Comparison of ENCODE assay signal across 8 mouse cellular contexts in the genomic region with DNA sequence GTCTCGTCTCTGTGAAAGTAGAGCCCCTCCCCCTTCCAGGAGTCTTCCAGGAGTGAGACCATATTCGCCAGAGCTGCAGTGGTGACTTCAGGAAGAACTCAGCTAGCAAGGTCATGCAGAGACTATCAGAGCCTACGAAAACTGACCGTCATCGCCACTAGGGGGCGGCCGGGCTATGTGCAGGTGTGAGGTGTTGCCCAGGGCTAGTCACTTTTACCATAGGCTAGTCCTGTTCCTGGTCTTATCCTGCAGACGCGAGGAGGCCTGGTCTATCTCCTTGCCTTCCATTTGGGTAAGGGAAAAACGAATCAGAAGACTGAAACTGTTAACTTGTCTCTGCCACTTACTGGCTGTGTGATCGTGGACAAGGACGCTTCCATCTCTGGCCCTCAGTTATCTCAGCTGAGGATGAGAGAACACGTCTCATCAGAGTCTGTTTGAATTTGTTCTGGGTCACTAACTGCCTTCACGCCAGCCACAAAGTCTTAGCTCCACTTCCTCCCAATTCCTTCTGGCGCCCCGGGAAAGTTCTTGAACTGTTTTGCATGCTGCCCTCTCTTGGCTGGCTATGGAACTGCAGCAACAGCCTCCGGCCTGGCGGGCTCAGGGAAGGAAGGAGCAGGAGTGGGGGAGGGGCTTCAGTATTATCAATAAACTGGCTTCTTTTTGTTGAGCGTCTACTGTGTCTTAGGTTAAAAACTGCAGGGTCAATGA. TPM values are rescaled to one million over a fixed set of nuclear protein-coding genes. Genes with fewer than 3 reads are reported as not detected.
DNase-seq lines count a peak whose midpoint lies in the region; ATAC-seq and TF ChIP-seq lines count a peak whose summit lies in the region.

No protein-coding gene starts in this region.

- no peak for TF ChIP-seq POLR2A in bone marrow macrophage, adult 2 months (IDR thresholded peaks at IDR 0.05; ENCODE audit: borderline replicate concordance, low read depth, low read length)
- no peak for TF ChIP-seq POLR2A in embryonic fibroblast, embryonic 13.5 days (IDR thresholded peaks at IDR 0.05; ENCODE audit: low read depth, low read length)
- no peak for TF ChIP-seq POLR2A in olfactory bulb, adult 2 months (IDR thresholded peaks at IDR 0.05; ENCODE audit: insufficient read depth, low read depth, low read length)

- H3K9me3 ChIP-seq in heart, embryonic 14.5 days (ENCODE audit: control insufficient read depth, low read length) = no peaks in the 10 kb centered on the region
- no peaks in the 10 kb centered on the region for H3K9me3 ChIP-seq in liver, embryonic 15.5 days (replicated peaks)

- ATAC-seq in heart, embryonic 14.5 days (ENCODE audit: insufficient number of reproducible peaks, insufficient read depth, low FRiP score, low read depth) = peak; percentile 42; the same call in 1 of the 2 replicates
- ATAC-seq in liver, embryonic 15.5 days (ENCODE audit: insufficient read depth) = peak; percentile 76

- no peaks in the 10 kb centered on the region for H3K36me3 ChIP-seq in heart, embryonic 14.5 days (ENCODE audit: control insufficient read depth, insufficient read depth, low read length)
- no peaks in the 10 kb centered on the region for H3K36me3 ChIP-seq in liver, embryonic 15.5 days (replicated peaks)

- H3K27ac ChIP-seq in bone marrow macrophage, adult 2 months (ENCODE audit: insufficient read depth, low read depth, low read length) = no peak overlapping the region
- H3K27ac ChIP-seq in embryonic fibroblast, embryonic 13.5 days (ENCODE audit: insufficient read depth, low read length) = no peak overlapping the region
- no peak overlapping the region for H3K27ac ChIP-seq in heart, embryonic 14.5 days (replicated peaks in 1 of 2; ENCODE audit: control insufficient read depth in 1 of 2, insufficient read depth in 1 of 2, low read depth in 2 of 2, low read length in 2 of 2)
- peak overlapping the region; percentile 39; the same call in 1 of the 2 replicates for H3K27ac ChIP-seq in liver, embryonic 15.5 days (replicated peaks)
- no peak overlapping the region for H3K27ac ChIP-seq in olfactory bulb, adult 2 months (ENCODE audit: insufficient read depth, low read depth, low read length)

- peak; percentile 87 for TF ChIP-seq CTCF in bone marrow macrophage, adult 2 months (IDR thresholded peaks at IDR 0.05; ENCODE audit: low read depth, low read length)
- TF ChIP-seq CTCF in embryonic fibroblast, embryonic 13.5 days (IDR thresholded peaks at IDR 0.05; ENCODE audit: borderline replicate concordance, insufficient read depth, low read length) = peak; percentile 79
- TF ChIP-seq CTCF in olfactory bulb, adult 2 months (IDR thresholded peaks at IDR 0.05; ENCODE audit: insufficient read depth, low read depth, low read length) = peak; percentile 60; the same call in 1 of the 2 replicates

- H3K4me3 ChIP-seq in bone marrow macrophage, adult 2 months (ENCODE audit: insufficient read depth, low read length) = no peak overlapping the region
- no peak overlapping the region for H3K4me3 ChIP-seq in embryonic fibroblast, embryonic 13.5 days (ENCODE audit: insufficient read depth, low read length)
- H3K4me3 ChIP-seq in heart, embryonic 14.5 days (ENCODE audit: control insufficient read depth in 1 of 2, insufficient read depth in 1 of 2, low read depth in 1 of 2, low read length in 2 of 2) = peak overlapping the region in 1 of 2 experiments; percentile 10; a peak in 1 of 4 replicates
- peak overlapping the region; percentile 40 for H3K4me3 ChIP-seq in liver, embryonic 15.5 days (replicated peaks)
- no peak overlapping the region for H3K4me3 ChIP-seq in olfactory bulb, adult 2 months (ENCODE audit: insufficient read depth, low read depth, low read length)

- H3K9ac ChIP-seq in heart, embryonic 14.5 days (ENCODE audit: low read length) = no peak overlapping the region
- no peak overlapping the region for H3K9ac ChIP-seq in liver, embryonic 15.5 days

- H3K27me3 ChIP-seq in heart, embryonic 14.5 days (ENCODE audit: control insufficient read depth, insufficient read depth, low read length) = 0 out of 2 replicates have a peak, but pooled peaks cover 3% of the 10 kb centered on the region
- H3K27me3 ChIP-seq in liver, embryonic 15.5 days = peaks cover 18% of the 10 kb centered on the region

- peaks cover 8% of the 10 kb centered on the region for H3K4me1 ChIP-seq in bone marrow macrophage, adult 2 months (ENCODE audit: control insufficient read depth, insufficient read depth, low read length)
- H3K4me1 ChIP-seq in embryonic fibroblast, embryonic 13.5 days (ENCODE audit: control insufficient read depth, insufficient read depth, low read length) = no peaks in the 10 kb centered on the region
- peaks cover 0 to 11% of the 10 kb centered on the region in 2 experiments; a peak in 2 of 4 replicates for H3K4me1 ChIP-seq in heart, embryonic 14.5 days (ENCODE audit: control insufficient read depth in 2 of 2, insufficient read depth in 2 of 2, low read length in 2 of 2)
- H3K4me1 ChIP-seq in liver, embryonic 15.5 days (replicated peaks) = peaks cover 26% of the 10 kb centered on the region
- no peaks in the 10 kb centered on the region for H3K4me1 ChIP-seq in olfactory bulb, adult 2 months (ENCODE audit: control insufficient read depth, insufficient read depth, low read length)

- H3K4me2 ChIP-seq in heart, embryonic 14.5 days (ENCODE audit: low read length) = peak overlapping the region; percentile 44
- H3K4me2 ChIP-seq in liver, embryonic 15.5 days = peak overlapping the region; percentile 67

- WGBS in heart, embryonic 14.5 days = 7% methylated on average over 19 of the region's 19 CpGs
- WGBS in liver, embryonic 15.5 days (ENCODE audit: insufficient replicate concordance) = 6% methylated on average over 19 of the region's 19 CpGs
- 9% methylated on average over 19 of the region's 19 CpGs for WGBS in olfactory bulb, adult 2 months

- DNase-seq in CD8-positive naive resting alpha-beta T cell, adult 2 months (ENCODE audit: low read depth in 2 of 2, low spot score in 2 of 2) = peak; percentile 86 to 94
- peak; percentile 82 to 91 for DNase-seq in kidney, postnatal 36 days
- peak; percentile 74 to 80 for DNase-seq in thymus, adult 18-20 months

RNA-seq across cellular contexts. Expression of a gene that starts 53.5 kb away (rescaled TPM):
- 1.6 and 1.9 TPM in 2 replicates for polyA plus RNA-seq in bone marrow macrophage, adult 2 months (2012; ENCODE audit: insufficient read depth, insufficient read length, missing spikeins)
- 4.4 and 8.2 TPM in 2 replicates for polyA plus RNA-seq in embryonic fibroblast, embryonic 13.5 days (2011; ENCODE audit: insufficient read length, low read depth, missing spikeins)
- polyA plus RNA-seq in heart, embryonic 14.5 days (2014; fragmentation: Nextera tagmentation; extraction: Ambion mirVana) = 0.08 and 0.09 TPM in 2 replicates
- 0.60 and 0.75 TPM in 2 replicates for polyA plus RNA-seq in liver, embryonic 15.5 days (2015; fragmentation: Nextera tagmentation; extraction: Ambion mirVana)
- polyA plus RNA-seq in olfactory bulb, adult 2 months (2012; ENCODE audit: insufficient read depth, insufficient read length, low replicate concordance, missing spikeins) = not detected in 2 replicates
